Mouse (Mus musculus) left cerebral cortex, adult 11 months (tissue): ENCODE measurements around the gene Dbp.

Experiments
- DNase-seq: peaks from one replicate; pipeline ENCODE4 v3.0.0; 2022; ENCODE audit warnings: low spot score

The Dbp gene

GRCm38 (mm10) chr7:45712022-45712757 is 7.3 kb downstream of the Dbp start:
- DNase-seq: no peak

GRCm38 (mm10) chr7:45713396-45713795 is 8.5 kb downstream of the Dbp start:
- no peak for DNase-seq

GRCm38 (mm10) chr7:45713881-45714520 is 9.1 kb downstream of the Dbp start:
- no peak for DNase-seq

GRCm38 (mm10) chr7:45714630-45715089 is 9.8 kb downstream of the Dbp start:
- no peak for DNase-seq

- DNase-seq: peak; percentile 97
Measured at GRCm38 (mm10) chr7:45715090-45715708, 10.3 kb downstream of the Dbp start, which contains the start of gene Rpl18. TSS of gene Rpl18 (plus strand) at chr7:45715457.

GRCm38 (mm10) chr7:45715741-45716459 is 11.0 kb downstream of the Dbp start:
- DNase-seq: no peak

GRCm38 (mm10) chr7:45716460-45716857 is 11.6 kb downstream of the Dbp start:
- no peak for DNase-seq

GRCm38 (mm10) chr7:45716952-45717917 is 12.3 kb downstream of the Dbp start:
- DNase-seq: no peak

- DNase-seq: peak; percentile 99
Measured at GRCm38 (mm10) chr7:45717918-45718297, 13.0 kb downstream of the Dbp start, which contains the start of gene Sphk2. TSS of gene Sphk2 (minus strand) at chr7:45718002.

- no peak for DNase-seq
Measured at GRCm38 (mm10) chr7:45718331-45718730, 13.4 kb downstream of the Dbp start.

- DNase-seq: no peak
Measured at GRCm38 (mm10) chr7:45719180-45719579, 14.3 kb downstream of the Dbp start.

GRCm38 (mm10) chr7:45719738-45720412 is 15.0 kb downstream of the Dbp start:
- DNase-seq: no peak

GRCm38 (mm10) chr7:45720413-45721233 is 15.7 kb downstream of the Dbp start, which contains the start of gene Fam83e:
TSS of gene Fam83e (plus strand) at chr7:45721212.
- DNase-seq: no peak

- DNase-seq: no peak
Measured at GRCm38 (mm10) chr7:45721234-45721571, 16.3 kb downstream of the Dbp start.

GRCm38 (mm10) chr7:45721642-45722347 is 16.9 kb downstream of the Dbp start:
- no peak for DNase-seq

GRCm38 (mm10) chr7:45722348-45722713 is 17.4 kb downstream of the Dbp start:
- DNase-seq: no peak

- no peak for DNase-seq
Measured at GRCm38 (mm10) chr7:45723301-45723700, 18.4 kb downstream of the Dbp start.

- DNase-seq: no peak
Measured at GRCm38 (mm10) chr7:45723781-45724180, 18.9 kb downstream of the Dbp start.

- DNase-seq: no peak
Measured at GRCm38 (mm10) chr7:45725151-45725550, 20.3 kb downstream of the Dbp start.
